Mouse (Mus musculus) stomach, postnatal 0 days (tissue): ENCODE measurements around the gene Grm3.

Experiments
- CTCF ChIP-seq: IDR thresholded peaks from 2 replicates; pipeline ENCODE4 v1.5.1; 2016; ENCODE audit warnings: antibody characterized with exemption, low read depth, mild to moderate bottlenecking, moderate library complexity
- EP300 ChIP-seq: optimal IDR thresholded peaks from 2 replicates; pipeline ENCODE3; 2016; ENCODE audit warnings: antibody characterized with exemption

DNA sequence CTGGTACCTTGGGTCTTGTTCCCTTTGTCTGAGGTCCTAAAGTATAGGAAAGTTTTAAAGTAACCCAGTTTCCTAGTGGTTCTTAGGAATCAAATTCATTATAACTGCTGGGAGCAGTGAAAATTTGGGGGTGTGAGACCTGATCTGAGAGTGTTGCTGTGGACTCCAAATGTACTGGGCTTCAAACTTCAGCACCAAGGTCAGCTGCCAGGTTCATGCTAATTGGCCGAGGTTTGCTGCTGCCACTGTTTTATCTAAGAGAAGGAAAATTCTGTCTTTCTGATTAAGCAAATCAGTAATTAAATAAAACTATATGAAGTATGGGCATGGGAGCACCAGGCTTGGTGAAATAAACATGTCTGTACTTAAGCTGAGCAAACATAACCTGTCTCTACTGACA, 278.8 kb downstream of the Grm3 start:
- TF ChIP-seq CTCF = no peak
- TF ChIP-seq EP300 = no peak
